ENCODE assay signal across 8 mouse cellular contexts in genomic region chr14:123626501-123627179, GRCm38 (mm10). TPM values are rescaled to one million over a fixed set of nuclear protein-coding genes. Genes with fewer than 3 reads are reported as not detected.
DNase-seq lines count a peak whose midpoint lies in the region; ATAC-seq lines count a peak whose summit lies in the region.

Gene Nalcn, minus strand, starts transcription at chr14:123627144.

- H3K27ac ChIP-seq in embryonic facial prominence, embryonic 15.5 days (replicated peaks) = no peak within 1 kb of the TSS
- peak within 1 kb of the TSS; percentile 18; the same call in 1 of the 2 replicates for H3K27ac ChIP-seq in hindbrain, embryonic 11.5 days (ENCODE audit: low read depth, low read length)

- DNase-seq in MN1 (ENCODE audit: low spot score) = peak; percentile 48
- peak; percentile 4 to 10 for DNase-seq in adrenal gland, postnatal 4 days (ENCODE audit: low spot score in 2 of 2)
- peak; percentile 69 for DNase-seq in hindbrain, embryonic 11.5 days (ENCODE audit: low spot score)
- DNase-seq in left cerebral cortex, postnatal 4 days = peak; percentile 57
- peak; percentile 71 for DNase-seq in retina, postnatal 1 day
- no peak for DNase-seq in urinary bladder, postnatal 14 days (ENCODE audit: low spot score)
- DNase-seq in kidney, postnatal 10 days = no peak

- ATAC-seq in embryonic facial prominence, embryonic 15.5 days (ENCODE audit: insufficient number of reproducible peaks, low FRiP score, low TSS enrichment, low read depth) = peak; percentile 72
- ATAC-seq in hindbrain, embryonic 11.5 days (ENCODE audit: low FRiP score) = peak; percentile 88

- peak within 1 kb of the TSS; percentile 83 for H3K4me2 ChIP-seq in embryonic facial prominence, embryonic 15.5 days (replicated peaks)
- peak within 1 kb of the TSS; percentile 84 for H3K4me2 ChIP-seq in hindbrain, embryonic 11.5 days (replicated peaks; ENCODE audit: low read depth, low read length)

- H3K36me3 ChIP-seq in embryonic facial prominence, embryonic 15.5 days = no peaks in the 10 kb centered on the region
- no peaks in the 10 kb centered on the region for H3K36me3 ChIP-seq in hindbrain, embryonic 11.5 days (ENCODE audit: control insufficient read depth, insufficient read depth, low read length)

- WGBS in embryonic facial prominence, embryonic 15.5 days = under 1% methylated on average over 47 of the region's 47 CpGs
- under 1% methylated on average over 42 of the region's 47 CpGs for WGBS in hindbrain, embryonic 11.5 days

- H3K4me3 ChIP-seq in embryonic facial prominence, embryonic 15.5 days (replicated peaks) = peak within 1 kb of the TSS; percentile 48
- H3K4me3 ChIP-seq in hindbrain, embryonic 11.5 days (ENCODE audit: low read depth, low read length) = peak within 1 kb of the TSS; percentile 64

- H3K27me3 ChIP-seq in embryonic facial prominence, embryonic 15.5 days = peaks cover 13% of the 10 kb centered on the region
- no peaks in the 10 kb centered on the region for H3K27me3 ChIP-seq in hindbrain, embryonic 11.5 days (ENCODE audit: control insufficient read depth, insufficient read depth, low read length)

- H3K4me1 ChIP-seq in embryonic facial prominence, embryonic 15.5 days = peaks cover 9% of the 10 kb centered on the region; the same call in 1 of the 2 replicates
- no peaks in the 10 kb centered on the region for H3K4me1 ChIP-seq in hindbrain, embryonic 11.5 days (replicated peaks; ENCODE audit: control insufficient read depth, insufficient read depth, low read length)

- no peaks in the 10 kb centered on the region for H3K9me3 ChIP-seq in embryonic facial prominence, embryonic 15.5 days (replicated peaks)
- no peaks in the 10 kb centered on the region for H3K9me3 ChIP-seq in hindbrain, embryonic 11.5 days (ENCODE audit: control insufficient read depth, low read length)

- intact Hi-C loops in left cerebral cortex, postnatal 4 days (cut with DNase I) = no loop called here

- H3K9ac ChIP-seq in embryonic facial prominence, embryonic 15.5 days = 0 out of 2 replicates have a peak within 1 kb of the TSS, but pooled peaks have one; percentile 13
- peak within 1 kb of the TSS; percentile 67 for H3K9ac ChIP-seq in hindbrain, embryonic 11.5 days (ENCODE audit: low read depth, low read length)

RNA-seq across cellular contexts. Expression of gene Nalcn, which starts in this region (rescaled TPM):
- 1 to 10 TPM; 7.6 to 8.8 TPM for total RNA-seq in adrenal gland, postnatal 4 days (2021)
- 1.2 and 1.5 TPM in 2 replicates for polyA plus RNA-seq in embryonic facial prominence, embryonic 15.5 days (2015; fragmentation: Nextera tagmentation; extraction: Ambion mirVana)
- polyA plus RNA-seq in hindbrain, embryonic 11.5 days (2014; fragmentation: Nextera tagmentation; extraction: Ambion mirVana) = 2.4 and 3.1 TPM in 2 replicates
- 10 to 100 TPM; 34.3 to 42.6 TPM for total RNA-seq in left cerebral cortex, postnatal 4 days (2021)

Comparison
In these comparisons a context has a peak if more than half of its experiments do, and no peak if none do; other contexts are left out.
1. DNase-seq: peak in MN1 (single experiment), adrenal gland, postnatal 4 days (2 of 2), hindbrain, embryonic 11.5 days (single experiment), left cerebral cortex, postnatal 4 days (single experiment) and retina, postnatal 1 day (single experiment); none in urinary bladder, postnatal 14 days (single experiment) and kidney, postnatal 10 days (single experiment).